Mouse (Mus musculus) skeletal muscle tissue, adult 2 months (tissue): ENCODE data around the gene Guca2a.

Experiments
- DNase-seq: peaks from one replicate; pipeline ENCODE4 v3.0.0-alpha.2; 2012; ENCODE audit warnings: low read depth, low spot score

The Guca2a gene

DNA sequence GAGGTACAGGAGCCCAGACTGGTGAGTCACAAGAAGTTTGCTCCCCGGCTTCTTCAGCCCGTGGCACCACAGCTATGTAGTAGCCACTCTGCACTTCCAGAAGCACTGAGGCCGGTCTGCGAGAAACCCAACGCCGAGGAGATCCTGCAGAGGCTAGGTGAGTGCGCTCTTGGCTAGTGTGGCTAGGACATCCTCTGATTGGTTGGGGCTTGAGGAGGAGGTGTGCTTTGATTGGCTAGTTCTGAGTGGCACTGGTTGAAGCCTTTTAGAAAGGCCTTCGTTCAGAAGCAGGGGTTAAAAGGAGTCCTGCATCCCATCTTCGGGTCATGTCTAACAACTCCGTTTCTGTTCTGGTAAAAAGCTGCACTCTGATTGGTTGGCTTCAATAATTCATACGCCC, 1.2 kb downstream of the Guca2a start:
- DNase-seq, result no peak

DNA sequence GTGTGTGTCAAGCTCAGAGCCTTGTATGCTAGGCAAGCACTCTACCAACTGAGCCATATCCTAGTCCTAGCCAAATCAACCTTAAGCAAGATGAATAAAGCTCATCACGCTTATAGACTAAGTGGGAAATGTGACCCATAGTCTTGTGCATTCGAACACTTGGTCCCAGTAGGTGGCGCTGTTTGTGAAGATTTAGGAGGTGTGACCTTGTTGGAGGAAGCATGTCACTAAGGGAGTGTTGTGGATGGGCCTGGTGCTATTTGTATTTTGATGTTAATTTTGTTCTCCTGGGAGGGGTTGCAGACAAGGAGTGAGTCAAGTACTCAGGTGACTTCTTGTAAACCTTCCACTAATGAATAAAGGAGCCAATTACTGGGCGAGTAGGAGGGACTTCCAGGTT, 5.2 kb downstream of the Guca2a start:
- DNase-seq, result no peak

DNA sequence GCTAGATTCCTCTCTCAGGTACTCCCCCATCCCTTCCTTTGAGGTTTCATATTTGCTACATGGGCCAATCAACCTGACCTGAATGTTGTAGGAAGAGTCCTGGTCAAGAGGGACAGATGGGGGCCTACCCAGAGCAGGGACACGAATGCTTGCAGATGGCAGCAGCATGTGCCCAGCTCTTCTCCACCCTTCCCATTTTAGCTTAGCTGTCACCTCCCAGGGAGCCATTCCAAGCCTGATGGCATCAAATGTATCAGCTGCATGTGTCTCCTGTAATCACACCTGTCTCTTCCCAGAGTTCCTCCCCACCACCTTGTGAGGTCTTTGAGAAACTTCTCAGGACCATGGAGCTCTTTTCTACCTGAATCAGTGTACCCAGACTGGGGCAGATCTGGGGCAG, 19.5 kb downstream of the Guca2a start:
- no peak for DNase-seq

DNA sequence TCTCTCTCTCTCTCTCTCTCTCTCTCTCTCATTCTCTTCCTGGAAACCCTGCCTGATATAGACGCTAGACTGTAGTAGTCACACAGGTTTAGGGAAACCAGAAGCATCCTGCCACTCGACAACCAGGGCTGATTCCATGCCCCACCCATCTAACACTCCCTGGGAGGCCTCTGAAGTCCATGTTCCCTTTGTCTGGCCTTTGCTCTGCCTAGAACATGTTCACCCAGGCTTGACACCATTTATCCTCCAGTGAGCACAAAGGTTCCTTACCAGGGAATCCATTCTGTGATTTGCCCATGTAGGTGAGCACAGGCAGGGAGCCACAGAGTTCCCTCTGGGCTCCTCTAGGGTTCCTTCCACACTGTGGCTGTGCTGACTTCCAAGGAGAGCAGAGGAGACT, 20.7 kb downstream of the Guca2a start:
- DNase-seq, result no peak

DNA sequence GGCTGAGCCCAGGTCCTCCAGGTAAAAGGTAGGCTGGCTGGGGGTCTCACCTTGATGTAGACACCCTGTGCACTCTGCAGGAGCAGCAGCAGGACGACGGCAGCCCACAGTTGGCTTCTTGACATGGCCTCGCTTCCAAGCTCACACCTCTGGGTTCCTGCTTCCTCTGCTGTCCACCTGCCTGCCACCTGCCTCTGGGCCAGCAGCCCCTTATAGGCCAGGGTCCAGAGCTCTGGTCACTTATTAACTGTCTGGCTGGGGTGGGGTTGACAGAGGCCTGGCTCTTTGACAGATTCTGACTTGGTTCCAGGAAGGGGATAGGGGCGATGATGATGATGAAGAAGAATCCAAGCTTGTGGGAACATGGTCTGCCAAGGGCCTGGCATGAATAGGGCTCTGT, 21.2 kb downstream of the Guca2a start, which contains the start of gene Guca2b:
Gene Guca2b (minus strand): TSS at position 224 of the 400 bp plus-strand sequence.
- no peak for DNase-seq

DNA sequence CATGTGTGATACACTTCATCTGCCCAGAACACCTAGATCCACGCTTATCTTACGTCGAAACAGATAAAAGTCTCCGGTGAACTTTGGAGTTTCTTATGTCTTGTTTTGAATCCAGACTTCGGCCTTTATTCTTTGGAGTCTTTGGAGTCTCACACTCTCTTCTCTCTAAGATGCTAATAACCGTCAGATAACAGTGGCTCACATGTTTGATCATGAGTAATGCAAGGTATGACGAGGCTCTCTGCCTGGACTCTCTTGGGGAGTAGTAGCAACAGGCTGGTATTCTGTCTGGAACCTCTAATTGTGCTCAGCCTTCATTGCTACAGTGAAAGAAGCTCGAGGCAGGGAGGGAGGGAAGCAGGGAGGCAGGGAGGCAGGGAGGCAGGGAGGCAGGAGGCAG, 22.5 kb downstream of the Guca2a start:
- no peak for DNase-seq

DNA sequence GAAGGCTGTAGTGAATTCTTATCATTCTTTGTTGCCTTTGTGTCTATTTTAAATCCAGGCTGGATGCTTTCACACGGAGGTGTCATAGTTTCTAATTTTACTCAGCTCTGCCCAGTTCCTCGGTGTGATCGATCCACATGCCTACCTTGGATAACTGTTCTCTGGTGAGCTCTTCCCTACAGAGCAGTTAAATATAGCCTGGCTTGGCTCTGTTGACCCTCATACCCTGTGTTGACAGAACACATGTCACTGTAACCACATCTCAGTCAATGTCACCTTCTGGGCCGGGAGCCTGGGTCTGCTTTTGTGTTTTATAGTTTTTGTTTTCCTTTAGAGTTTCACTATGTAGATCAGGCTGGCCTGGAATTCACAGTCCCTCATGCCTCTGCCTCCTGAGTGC, 24.6 kb downstream of the Guca2a start:
- DNase-seq, result no peak

DNA sequence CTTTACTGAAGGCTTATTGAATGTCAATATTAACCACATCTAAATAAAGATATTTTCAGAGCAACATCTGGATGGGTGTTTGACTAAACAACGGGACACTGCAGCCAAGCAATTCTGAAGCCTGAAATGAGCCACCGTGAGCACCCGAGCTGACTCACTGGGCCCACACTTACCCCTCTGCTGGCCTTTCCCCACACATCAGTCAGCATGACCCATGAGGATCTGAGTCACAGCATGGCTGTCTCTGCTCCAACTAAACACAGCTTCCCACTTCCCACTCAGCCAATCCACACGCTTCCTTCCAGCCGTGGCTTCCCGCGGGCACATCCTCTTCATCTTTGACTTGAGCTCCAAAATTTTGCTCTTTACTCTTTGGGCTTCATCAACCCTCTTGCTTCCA, 25.5 kb downstream of the Guca2a start:
- DNase-seq, result no peak

DNA sequence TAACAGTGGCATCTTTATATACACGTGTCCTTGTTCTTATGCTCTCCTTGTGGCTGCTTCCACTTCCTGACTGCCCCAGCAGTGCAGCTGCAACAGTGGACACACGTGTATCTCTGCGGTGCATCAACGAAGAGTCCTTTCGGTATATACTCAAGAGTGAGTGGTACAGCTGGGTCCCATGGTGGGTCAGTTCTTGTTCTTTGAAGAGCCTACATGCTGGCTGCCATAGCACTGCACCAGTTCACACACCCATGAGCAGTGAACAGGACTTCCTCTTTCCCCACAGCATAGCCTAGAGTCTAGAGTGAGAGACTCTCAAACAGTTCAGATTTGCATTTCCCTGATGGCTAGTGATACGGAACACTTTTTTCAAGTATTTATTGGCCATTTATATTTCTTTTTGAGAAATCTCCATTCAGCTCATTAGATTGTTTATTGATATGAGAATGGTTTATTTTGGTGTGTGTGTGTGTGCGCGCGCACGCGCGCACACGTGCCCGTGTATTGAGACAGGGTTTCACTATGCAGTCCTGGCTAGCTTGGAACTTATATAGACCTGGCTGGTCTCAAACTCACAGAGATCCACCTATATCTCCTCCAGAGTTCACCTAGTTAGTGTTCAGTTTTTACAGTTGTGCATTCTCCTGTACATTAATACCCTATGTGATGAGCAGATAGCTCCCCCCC, 26.0 kb downstream of the Guca2a start:
- no peak for DNase-seq

DNA sequence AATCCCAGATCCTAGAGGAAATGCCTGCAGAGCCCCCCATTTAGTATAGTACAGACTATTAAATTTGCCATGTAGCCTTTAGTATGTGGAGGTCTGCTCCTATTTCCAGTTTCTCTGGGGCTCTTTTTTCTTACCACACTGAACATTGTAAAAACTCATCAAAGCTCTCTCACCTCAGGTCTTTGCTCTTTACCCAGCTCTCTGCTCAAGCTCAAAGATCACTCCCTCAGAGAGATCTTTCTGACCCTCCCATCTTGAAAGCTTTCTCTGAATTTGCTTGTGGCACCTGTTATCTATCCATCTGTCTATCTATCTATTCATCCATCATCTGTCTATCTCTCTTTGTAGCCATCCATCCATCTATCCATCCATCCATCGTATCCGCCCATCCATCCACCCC, 27.7 kb downstream of the Guca2a start:
- DNase-seq, result no peak

DNA sequence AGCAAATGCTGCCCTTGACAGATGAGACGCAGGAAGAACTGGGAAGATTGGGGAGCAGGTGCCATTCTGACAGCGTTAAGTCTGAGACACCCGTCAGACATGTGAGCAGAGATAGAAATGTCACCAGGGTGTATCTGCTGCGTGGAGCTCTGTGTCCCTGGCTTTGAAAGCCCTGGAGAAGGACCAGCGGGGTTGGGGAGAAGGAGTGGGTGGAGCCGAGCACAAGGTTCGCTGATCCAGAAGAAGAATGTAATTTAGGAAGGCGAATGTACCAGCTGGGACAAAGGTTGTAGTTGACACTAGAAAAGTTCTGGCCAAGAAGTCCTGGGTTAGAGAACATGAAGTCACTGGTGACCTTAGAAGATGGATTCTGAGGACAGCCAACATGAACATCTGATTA, 28.6 kb downstream of the Guca2a start:
- peak; percentile 37 for DNase-seq

DNA sequence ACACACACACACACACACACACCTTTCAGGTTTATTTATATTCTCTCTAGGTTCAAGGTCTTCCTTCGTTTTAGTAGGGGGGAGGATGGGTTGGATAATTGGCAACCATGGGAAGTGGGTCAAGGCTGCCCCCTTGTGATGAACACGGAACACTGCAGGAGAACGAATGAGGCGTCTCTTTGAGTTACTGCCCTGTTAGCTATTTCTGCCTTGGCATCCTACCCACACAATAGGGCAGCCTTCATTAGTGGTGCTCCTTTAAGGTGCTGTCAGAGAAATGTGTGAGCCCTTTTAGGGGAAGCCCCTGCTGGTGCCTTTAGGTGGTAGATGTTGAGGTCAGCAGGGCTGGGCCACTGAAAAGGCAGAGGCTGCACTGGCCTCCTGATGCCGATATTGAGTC, 29.9 kb downstream of the Guca2a start:
- DNase-seq, result peak; percentile 52

DNA sequence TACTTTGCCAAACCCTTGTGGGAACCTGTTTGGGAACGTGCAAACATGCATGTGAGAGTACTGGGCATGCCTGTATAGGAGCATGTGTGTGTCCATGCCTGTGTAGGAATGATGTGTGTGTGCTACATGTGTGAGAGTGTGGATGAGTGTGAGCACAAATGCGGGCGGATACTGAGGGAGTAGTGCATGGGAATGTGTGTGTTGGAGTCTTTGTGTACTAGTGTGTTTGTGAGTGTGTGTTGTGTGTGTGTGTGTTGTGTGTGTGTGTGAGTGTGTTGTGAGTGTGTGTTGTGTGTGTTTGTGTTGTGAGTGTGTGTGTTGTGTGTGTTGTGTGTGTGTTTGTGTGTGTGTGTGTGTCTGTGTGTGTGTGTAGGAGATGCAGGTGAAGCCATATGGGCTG, 30.7 kb downstream of the Guca2a start:
- DNase-seq, result no peak

DNA sequence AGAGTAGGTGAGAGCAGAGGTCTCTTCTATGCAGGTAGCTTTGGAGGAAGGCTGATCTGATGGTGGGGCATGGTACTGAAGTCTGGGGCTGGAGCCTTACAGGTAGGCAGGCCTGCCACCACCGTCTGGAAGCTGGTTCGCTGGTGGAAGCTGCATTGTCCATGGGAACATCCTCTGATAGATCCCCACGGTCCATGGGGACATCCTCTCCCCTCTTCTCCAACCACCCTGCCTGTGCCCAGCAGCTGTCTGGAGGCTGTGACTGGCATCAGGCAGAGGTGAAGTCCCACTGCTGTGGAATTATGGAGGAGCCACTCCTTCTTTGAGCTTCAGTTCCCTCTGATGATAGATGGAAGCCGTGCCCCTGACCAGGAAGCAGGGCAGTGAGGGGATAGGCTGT, 31.1 kb downstream of the Guca2a start:
- no peak for DNase-seq

DNA sequence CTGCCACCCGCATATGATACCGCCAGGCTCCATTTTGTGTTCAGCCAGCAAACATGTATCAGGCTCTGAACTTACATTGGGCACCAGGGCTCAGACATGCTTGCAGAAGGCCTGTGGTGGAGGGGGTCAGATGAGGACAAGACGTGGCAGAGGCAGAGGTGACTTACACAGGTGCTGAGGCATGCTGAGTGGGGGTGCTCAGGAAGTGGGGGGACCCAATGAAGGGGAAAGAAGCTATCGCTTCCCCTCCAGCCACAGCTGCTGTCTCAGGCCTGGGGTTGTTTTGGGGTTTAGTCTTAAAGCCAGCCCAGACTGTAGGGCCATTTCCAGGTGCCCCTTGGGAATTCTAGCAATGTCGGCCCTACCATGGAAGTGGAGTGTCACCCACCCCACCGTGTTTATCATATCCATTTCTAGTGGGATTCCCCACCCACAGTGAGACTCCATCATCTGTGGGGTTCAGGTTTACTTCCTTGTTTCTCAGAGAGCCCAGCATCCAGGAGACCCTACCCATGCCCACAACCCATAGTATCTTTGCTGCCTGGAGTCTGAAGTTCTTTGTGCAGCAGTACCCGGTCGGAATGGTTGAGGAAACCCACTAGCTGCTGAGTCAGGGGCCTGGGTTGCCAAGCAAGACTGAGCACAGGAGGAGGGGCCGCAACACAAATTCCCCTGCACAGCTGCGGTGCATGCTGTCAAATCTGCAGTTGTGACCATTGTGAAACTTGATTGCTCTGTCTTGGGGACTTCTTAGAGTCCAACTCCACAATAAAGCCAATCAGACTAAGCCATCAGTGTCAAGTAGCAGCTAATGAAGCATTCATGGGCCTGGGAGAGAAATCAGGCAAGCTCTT, 32.1 kb downstream of the Guca2a start:
- no peak for DNase-seq

DNA sequence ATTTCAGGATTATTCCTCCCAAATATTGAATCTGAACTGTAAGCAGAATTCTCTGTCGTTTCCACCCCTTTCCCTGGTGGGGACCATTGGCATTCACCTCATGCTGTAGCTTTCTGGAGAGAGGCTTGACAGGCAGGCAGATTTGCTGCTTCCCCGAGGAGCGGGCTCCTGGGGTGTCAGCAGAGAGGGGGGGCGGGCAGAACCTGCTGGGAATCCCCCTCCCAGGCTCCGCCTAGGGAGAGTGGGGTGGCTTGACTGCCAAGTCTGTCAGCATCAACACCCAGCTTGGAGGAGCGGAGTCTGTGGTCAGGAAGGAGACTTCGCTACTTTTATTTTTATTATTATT, 32.7 kb downstream of the Guca2a start:
- no peak for DNase-seq

DNA sequence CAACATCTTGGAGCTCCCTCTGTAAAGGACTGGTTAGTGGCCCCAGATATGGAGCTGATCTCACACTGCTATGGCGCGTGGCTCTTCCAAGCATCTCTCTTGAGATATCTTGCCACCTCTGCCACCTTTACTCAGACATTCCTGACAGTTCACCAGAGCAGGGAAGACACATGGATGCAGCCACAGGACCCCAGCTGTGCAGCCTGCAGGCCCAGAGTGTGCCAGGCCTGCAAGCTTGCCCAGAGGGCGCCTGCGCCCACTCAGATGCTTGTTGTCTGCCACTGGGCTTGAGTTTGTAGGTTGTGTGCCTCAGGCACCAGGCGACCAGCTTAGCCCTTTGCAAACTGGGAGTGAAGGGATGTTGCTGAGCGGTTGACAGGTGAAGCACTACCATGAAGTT, 33.2 kb downstream of the Guca2a start:
- no peak for DNase-seq

DNA sequence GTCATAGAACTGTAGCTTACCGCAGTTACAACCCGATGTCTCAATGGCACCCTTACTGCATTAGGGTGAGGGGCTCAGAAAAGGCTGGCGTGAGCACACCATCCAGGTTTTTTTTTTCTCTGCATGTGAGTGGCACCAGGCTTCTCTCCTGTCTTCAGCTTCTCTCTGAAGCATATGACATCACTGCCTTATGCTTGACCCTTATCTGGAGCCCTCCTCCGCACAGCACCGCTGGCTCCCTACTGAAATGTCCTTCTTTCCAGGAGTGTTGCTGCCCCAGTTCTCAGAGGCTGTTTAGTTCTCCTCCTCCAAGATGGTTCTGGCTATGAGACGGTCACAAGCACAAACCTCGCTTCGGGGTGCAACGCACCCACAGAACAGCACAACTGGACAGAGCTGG, 33.7 kb downstream of the Guca2a start:
- no peak for DNase-seq

DNA sequence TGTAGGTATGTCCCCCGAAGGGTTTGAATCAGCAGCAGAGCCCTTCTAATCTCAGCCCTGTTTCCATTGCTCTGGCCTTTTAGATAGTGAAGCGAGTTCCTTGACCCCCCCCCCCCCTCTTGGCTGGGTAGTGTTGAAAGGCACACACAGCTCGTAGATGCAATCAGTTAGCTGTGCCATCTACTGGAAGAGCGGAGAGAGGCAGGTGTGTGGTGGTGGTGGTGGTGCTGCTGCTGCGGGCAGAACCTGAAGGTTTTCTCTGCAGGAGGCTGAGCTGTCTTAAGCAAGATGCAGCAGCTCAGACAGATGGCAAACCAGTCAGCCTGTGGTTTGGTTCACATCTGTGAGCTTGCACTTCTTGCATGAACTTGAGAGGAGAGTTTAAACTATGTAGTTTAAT, 35.2 kb downstream of the Guca2a start:
- DNase-seq, result no peak

DNA sequence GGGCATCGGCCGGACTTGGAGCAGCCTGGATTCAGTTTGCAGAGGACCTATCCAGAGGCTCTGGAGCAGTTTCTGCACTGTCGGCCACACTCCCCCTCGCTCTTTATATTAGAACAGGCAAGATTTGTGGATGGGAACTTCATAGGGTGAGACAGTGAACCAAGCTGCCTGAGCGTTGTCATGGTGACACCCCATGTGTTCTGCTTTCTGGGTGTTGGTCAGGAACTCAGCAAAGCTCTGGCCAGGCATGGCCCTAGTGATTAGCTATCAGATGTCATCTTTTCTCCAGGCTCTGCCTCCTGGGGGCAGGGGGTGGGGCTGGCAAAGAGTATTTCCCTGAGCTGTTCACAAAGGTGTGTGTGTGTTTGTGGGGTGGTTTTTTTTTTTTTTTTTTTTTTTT, 45.1 kb downstream of the Guca2a start:
- DNase-seq, result no peak

DNA sequence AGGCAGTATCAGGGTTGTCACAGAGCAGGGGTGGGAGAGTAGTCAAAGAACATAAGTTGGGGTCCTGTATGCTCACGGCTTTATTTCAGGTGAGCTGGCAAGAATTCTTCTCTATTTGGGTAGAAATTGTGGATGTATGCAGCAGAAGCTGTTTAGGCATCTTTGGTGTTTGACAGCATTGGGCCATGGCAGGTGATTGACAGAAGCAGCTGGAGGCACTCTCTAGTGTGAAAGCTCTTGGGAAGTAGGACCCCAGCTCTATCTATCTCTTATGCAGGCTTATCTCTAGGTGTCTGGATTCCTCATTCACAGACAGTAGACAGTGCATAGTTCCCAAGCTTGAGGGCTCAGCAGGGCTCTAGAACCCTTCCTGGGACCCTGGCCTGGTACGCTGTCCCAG, 48.2 kb downstream of the Guca2a start:
- DNase-seq, result no peak
